Mouse (Mus musculus): ENCODE measurements at regions not wholly inside any gene's neighbourhood (a gene's known extent, or its start where the extent isn't known, plus 50 kb on each side); places are given as distances from the start of the nearest gene placed in this dataset.

- DNase-seq (ENCODE audit: low read depth, low spot score): no peak
Observed at GRCm38 (mm10) chr13:58495390-58496073, 92.4 kb upstream of the Hnrnpk start.

GRCm38 (mm10) chr13:58494726-58495125, 91.6 kb upstream of the Hnrnpk start:
- DNase-seq (ENCODE audit: low read depth, low spot score): no peak

GRCm38 (mm10) chr13:58490829-58491228, 87.7 kb upstream of the Hnrnpk start:
- no peak for DNase-seq (ENCODE audit: low read depth, low spot score)

- no peak for DNase-seq (ENCODE audit: low read depth, low spot score)
Observed at GRCm38 (mm10) chr13:58485011-58485410, 81.9 kb upstream of the Hnrnpk start.

- no peak for DNase-seq (ENCODE audit: low read depth, low spot score)
Observed at GRCm38 (mm10) chr13:58482701-58483100, 79.6 kb upstream of the Hnrnpk start.

- no peak for DNase-seq (ENCODE audit: low read depth, low spot score)
Observed at GRCm38 (mm10) chr13:58480928-58481598, 77.9 kb upstream of the Hnrnpk start.

GRCm38 (mm10) chr13:58480388-58480927, 77.3 kb upstream of the Hnrnpk start:
- DNase-seq (ENCODE audit: low read depth, low spot score): no peak

- no peak for DNase-seq (ENCODE audit: low read depth, low spot score)
Observed at GRCm38 (mm10) chr13:58478438-58478837, 75.3 kb upstream of the Hnrnpk start.

GRCm38 (mm10) chr13:58477253-58477652, 74.1 kb upstream of the Hnrnpk start:
- no peak for DNase-seq (ENCODE audit: low read depth, low spot score)

- no peak for DNase-seq (ENCODE audit: low read depth, low spot score)
Observed at GRCm38 (mm10) chr13:58476033-58476830, 73.1 kb upstream of the Hnrnpk start.

- DNase-seq (ENCODE audit: low read depth, low spot score): no peak
Observed at GRCm38 (mm10) chr13:58475495-58475894, 72.4 kb upstream of the Hnrnpk start.

- no peak for DNase-seq (ENCODE audit: low read depth, low spot score)
Observed at GRCm38 (mm10) chr13:58472455-58472854, 69.3 kb upstream of the Hnrnpk start.

- no peak for DNase-seq (ENCODE audit: low read depth, low spot score)
Observed at GRCm38 (mm10) chr13:58471704-58472103, 68.6 kb upstream of the Hnrnpk start.

- no peak for DNase-seq (ENCODE audit: low read depth, low spot score)
Observed at GRCm38 (mm10) chr13:58469731-58470130, 66.6 kb upstream of the Hnrnpk start.

GRCm38 (mm10) chr13:58467097-58467642, 64.0 kb upstream of the Hnrnpk start:
- no peak for DNase-seq (ENCODE audit: low read depth, low spot score)

GRCm38 (mm10) chr13:58465206-58466104, 62.3 kb upstream of the Hnrnpk start:
- peak; percentile 44 for DNase-seq (ENCODE audit: low read depth, low spot score)
